Mouse (Mus musculus): ENCODE measurements at regions not wholly inside any gene's neighbourhood (a gene's known extent, or its start where the extent isn't known, plus 50 kb on each side); places are given as distances from the start of the nearest gene placed in this dataset.

DNA sequence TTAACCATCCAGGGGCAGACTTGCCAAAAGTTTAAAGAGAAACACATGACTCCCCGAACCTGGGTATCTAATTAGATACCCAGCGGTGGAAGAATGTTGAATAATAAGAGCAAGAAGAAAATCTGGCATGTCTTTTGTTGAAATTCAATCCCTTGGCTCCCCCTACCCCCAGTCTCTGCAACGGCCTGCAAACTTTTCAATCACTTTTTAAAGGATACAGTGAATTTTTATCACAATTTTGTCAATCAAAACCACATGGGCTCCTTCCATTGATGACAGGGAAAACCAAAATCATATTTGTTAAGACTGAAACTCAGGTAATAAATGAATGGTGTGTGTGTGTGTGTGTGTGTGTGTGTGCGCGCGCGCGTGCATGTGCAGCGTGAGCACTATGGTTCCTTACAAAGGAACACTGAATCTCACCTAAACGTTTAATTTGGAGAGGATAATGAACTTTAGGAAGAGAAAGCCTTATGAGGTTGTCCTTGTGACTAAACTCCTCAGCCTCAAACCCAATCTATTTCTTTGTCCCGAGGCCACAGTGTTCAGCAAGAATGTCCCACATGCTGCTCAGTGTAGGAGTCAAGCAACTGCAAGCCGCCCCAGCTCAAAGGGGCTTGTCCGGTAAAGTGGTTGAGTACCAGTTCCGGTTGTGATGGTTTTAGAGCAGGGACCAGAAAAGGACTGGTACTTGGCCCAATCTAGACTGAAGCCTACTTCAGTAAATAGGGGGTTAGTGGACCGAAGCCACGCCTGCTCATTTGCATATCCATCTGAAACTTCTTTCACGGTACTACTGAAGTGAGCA is 91.0 kb upstream of the Zfhx3 start:
- intact Hi-C loops (cut with DNase I): no loop called here

DNA sequence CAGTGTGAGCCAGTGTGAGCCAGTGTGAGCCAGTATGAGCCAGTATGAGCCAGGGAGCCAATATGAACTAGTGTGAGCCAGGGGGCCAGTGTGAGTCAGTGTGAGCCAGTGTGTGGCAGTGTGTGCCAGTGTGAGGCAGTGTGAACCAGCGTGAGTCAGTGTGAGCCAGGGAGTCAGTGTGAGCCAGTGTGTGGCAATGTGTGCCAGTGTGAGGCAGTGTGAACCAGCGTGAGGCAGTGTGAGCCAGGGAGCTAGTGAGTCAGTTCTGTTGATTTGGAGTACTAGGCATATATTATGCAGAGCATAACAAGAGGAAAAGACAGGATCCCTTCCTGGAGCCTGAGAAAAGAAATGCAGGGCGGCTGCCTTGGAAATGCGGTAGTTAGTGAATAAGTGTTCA is 82.7 kb upstream of the Zfhx3 start:
- intact Hi-C loops (cut with DNase I): no loop called here
- no peak for DNase-seq

More for the DNA sequence above, 91.0 kb upstream of the Zfhx3 start:
- DNase-seq: no peak

DNA sequence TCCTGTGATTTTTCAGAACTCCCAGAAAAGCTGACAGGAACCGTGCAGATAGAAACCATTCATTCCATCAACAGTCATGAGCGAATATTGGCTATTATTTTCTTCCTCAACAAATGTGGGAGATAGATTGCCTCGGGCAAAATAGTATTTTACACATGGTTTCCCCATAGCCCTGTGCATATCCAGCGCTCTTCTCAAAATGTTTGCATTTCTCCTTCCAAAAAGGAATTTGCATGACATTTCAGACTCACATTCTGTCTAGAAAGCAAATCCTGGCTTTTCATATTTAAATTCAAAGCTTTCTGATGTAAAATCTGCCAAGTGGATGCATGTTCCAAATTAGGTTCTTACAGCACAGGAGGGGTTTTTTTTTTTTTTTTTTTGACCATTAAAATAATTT is 82.2 kb upstream of the Zfhx3 start:
- DNase-seq: no peak
- intact Hi-C loops (cut with DNase I): no loop called here

DNA sequence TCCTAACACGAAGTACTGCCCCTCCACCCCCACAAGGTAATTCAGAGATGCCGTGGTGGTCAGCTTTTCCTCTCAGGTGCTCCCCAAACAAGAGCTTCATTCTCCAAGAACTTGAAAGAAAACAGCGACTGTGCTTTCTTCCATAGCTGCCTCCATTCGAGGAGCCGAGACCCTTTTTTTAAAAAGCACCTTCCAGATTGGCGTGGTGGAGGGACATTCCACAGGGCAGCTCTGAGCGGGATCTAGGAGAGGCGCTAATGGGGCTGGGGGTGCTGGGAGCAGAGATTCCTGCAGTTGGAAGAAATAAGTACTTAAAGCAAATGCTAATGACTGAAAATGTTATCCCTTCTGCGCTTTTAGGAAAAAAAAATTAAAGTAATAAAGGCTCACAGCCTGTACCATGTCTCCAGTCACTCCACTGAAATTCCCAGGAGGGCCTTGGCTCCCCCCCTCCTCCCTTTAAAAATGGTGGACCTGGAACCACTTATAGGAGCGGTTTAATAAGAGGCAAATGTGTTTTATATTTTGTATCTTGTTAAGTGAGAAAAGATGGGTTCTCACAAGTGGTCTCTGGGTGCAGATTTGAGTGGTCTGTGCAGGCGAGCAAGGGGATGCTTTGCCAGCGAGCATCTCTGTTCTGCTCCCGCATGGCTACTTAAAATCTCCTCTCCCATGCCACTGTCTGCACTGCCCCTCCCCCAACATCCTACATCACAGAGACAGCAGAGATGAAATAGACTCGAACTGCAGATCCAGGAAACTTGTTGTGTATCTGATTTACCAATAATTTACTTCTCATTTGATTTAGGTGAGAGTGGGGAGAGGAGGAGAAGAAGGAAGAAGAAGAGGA is 77.4 kb upstream of the Zfhx3 start:
- intact Hi-C loops (cut with DNase I): no loop called here
- DNase-seq: no peak

DNA sequence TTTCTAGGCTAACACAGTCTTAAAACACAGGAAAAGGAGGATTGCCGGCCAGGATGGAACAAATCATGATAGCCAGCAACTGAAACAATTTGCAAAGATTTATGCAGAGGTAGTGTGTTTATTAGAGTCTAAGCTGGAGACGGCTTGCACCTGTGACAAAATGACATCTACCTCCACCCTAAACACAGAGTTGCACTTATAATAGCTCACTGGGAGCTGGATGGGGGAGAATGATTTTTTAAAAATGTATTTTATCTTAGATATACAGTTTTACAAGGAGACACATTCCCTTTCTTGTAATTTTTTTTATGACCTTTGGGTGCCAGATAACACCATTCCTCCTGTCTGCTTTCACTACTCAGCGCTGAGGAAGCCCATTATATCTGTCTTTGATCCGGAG is 76.7 kb upstream of the Zfhx3 start:
- no peak for DNase-seq
- intact Hi-C loops (cut with DNase I): no loop called here

DNA sequence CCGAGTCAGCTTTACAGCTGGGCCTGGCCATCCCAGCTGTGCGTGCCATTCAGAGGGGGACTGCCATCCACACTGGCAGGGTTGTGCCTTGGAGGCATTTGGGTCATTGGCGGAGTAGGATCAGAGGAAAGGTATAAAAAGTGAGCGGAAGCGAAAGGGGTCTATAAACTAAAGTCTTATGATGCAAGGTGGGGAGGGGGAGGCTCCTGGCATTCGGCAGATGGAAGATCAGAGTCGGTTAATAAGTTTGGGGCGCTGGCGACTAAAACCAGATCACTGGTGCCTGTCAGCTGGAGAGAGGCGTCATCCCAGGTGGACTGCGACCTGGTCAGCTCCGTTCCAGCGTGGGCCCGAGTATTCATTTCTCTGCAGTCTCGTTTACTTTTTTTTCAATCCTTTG is 70.7 kb upstream of the Zfhx3 start:
- intact Hi-C loops (cut with DNase I): no loop called here
- DNase-seq: no peak

DNA sequence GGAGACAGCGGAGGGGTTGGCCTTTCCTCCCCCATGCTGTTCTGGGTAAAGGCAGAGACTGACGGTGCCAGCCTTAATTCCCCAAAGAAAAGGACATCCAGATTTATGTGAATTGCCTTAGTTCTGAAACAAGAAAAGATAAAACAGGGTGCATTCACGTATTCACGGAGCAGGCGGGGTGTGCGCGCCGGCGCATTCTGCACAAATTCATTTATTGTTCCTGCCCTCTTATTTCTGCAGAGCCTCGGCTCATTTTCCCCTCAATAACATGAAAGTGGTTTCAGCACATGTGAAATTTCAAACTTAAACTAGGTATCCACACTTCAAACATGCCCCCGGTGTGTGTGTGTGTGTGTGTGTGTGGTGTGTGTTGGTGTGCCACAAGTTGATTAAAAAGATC is 70.3 kb upstream of the Zfhx3 start:
- intact Hi-C loops (cut with DNase I): no loop called here
- no peak for DNase-seq

DNA sequence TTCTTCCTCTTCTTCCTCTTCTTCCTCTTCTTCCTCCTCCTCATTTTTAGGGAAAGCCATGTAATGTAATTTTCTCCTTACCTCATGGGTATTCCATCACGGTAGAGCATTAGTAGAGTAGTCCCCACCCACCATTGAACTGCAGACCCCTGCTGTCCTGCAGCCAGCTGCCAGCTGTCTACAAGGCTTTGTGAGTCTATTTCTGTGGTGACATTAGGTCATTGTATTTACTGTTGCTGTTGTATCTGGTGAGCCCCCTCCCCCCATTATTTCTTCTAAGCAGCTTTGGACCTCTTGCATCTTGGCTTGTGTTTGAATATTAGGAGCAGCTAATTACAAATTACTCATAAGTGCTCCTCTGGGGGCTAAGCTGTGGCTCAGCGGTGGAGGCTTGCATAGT is 66.0 kb upstream of the Zfhx3 start:
- intact Hi-C loops (cut with DNase I): no loop called here

DNA sequence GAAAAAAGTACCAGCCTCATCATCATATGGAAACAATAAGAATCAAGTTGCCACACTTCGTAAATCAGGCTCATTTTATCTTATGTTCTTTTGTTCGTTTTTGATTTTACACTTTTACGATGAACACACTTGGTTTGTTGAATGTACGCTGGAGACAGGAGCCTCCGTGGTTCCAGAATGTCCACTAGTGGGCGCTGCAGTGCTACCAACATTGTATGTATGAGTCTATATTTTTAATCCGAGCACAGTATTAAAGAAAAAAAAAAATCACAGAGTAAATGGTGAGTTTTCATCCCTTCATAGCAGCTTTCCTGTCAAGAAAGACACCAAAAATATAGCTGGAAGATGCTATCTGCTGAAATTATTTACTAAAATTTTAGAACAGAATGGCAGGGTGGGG is 60.6 kb upstream of the Zfhx3 start:
- DNase-seq: peak; percentile 45 to 77

More for the DNA sequence above, 66.0 kb upstream of the Zfhx3 start:
- no peak for DNase-seq

DNA sequence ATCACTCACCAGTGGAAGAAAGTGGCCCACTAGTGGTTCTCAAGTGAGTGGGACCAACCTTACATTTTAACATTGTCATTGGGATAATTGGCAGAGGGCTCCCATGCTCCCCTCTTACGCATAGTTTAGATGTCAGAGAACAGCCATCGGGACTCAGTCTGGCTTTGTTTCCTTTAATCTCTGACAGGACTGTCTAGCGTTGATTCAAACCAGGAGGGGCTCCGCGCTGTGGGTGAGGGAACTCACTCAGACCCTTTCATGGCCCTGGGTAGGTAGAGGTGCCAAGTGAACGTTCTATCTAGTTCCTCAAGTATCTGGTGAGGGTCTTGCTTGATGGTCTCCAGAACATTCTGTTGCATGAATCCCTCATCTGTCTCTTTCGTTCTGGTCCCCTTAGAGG is 56.9 kb upstream of the Zfhx3 start:
- intact Hi-C loops (cut with DNase I): loop anchor here (10.0 kb wide), 2 partner anchors 209 to 1299 kb away; no protein-coding TSS in a partner anchor
- no peak for DNase-seq

More for the DNA sequence above, 60.6 kb upstream of the Zfhx3 start:
- intact Hi-C loops (cut with DNase I): loop anchor here (5.0 to 10.0 kb wide), 4 partner anchors 213 to 1535 kb away; no protein-coding TSS in a partner anchor

DNA sequence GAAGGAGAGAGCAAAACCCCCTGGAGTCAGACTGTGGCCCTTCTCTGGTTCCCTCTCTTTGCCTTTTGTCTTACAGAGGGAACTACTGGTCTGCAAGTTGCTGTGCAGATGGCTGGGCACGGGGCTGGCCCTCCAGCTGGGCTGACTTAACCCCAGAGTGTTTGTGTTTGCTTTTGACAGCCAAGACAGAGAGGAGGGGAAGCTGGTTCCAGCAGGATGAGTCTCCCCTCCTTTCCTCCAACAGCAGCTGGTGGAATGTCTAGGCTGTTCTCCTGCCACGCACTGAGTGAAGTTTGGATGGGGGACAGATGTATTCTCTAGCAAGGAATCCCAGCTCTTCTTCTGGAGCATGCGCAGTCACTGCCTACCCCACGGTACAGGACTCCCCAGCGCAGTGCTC is 56.5 kb upstream of the Zfhx3 start:
- intact Hi-C loops (cut with DNase I): loop anchor here (10.0 kb wide), 2 partner anchors 209 to 1299 kb away; no protein-coding TSS in a partner anchor
- peak; percentile 19 to 28 for DNase-seq

DNA sequence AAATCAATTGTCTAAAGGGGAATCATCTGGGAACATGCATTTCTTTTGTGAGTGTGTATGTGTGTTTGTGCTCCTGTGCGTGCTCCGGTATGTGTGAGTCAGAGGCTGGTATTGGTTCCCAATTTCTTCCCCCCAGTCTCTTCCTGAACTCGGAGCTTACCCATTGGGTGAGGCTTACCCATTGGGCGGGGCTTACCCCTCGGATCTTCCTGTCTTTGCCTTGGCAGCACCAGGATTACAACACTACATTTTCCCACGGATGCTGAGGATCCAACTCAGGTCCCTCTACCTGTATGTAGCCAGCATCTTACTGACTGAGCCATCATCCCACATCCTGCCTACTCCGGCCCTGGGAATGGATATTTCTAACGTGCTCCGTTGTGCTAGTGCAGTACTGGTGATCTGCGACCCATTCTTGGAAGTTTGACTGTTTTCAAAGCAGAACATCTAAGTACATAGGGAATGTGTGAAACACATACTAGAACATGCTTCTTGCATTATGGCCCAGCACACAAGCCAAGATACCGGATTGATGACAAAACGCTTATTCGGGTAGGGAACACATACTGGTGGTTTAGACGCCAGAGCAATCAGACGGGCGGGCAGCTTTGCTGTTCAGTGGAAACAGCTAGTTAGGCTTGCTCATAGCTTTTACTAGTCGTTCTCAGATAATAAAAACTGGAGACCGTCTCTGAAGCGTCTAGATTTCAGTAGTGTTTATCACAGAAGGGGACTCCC is 55.8 kb upstream of the Zfhx3 start:
- DNase-seq: no peak
- intact Hi-C loops (cut with DNase I): loop anchor here (10.0 kb wide), 2 partner anchors 208 to 1298 kb away; no protein-coding TSS in a partner anchor

DNA sequence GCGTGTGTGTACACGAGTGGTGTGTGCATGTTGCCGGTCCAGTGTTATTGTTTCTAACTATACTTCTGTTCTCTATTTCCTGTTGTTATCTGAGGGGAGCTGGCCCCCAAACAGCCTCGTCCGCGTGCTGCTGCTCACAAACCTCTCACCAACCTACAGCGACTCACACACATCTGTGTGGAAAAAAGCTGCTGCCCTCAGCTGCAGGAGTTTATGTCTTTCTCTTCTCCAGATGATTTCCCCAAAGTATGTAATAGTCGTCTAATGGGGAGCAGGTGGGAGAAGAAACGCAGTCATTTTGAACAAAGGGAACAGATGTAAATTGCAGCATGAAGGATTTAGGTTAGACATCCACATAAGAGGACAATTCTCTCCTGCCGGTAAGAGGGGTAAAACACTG is 55.1 kb upstream of the Zfhx3 start:
- DNase-seq: no peak
- intact Hi-C loops (cut with DNase I): loop anchor here (10.0 kb wide), 2 partner anchors 207 to 1297 kb away; no protein-coding TSS in a partner anchor

DNA sequence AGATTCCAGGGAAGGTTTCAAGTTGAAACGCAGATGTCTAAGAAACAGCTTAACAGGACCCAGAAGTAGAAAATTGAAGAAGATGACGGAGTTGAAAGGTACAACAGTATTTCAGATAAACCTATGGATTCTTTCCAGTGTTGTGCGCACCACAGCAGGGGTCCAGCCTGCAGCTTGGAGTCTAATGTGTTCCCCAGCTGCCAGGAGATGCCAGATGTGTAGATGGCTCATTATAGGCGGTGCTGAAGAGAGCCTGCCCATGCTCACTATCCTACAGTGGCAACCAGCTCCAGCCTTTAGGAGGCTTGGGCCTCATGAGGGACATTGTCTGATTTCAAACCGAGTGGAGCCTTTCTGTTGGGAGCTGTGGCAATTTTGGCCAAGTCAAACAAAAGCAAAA is 51.5 kb upstream of the Zfhx3 start:
- DNase-seq: no peak
- intact Hi-C loops (cut with DNase I): no loop called here

Small RNA genes in the stretch of these regions (microRNA-seq; reads per million reads assigned to microRNA genes)
- 0 reads per million in 2 experiments for gene Gm22825
- 0 reads per million in 2 experiments for gene Gm23646
